ENCODE assay signal across 11 mouse cellular contexts in the genomic region with DNA sequence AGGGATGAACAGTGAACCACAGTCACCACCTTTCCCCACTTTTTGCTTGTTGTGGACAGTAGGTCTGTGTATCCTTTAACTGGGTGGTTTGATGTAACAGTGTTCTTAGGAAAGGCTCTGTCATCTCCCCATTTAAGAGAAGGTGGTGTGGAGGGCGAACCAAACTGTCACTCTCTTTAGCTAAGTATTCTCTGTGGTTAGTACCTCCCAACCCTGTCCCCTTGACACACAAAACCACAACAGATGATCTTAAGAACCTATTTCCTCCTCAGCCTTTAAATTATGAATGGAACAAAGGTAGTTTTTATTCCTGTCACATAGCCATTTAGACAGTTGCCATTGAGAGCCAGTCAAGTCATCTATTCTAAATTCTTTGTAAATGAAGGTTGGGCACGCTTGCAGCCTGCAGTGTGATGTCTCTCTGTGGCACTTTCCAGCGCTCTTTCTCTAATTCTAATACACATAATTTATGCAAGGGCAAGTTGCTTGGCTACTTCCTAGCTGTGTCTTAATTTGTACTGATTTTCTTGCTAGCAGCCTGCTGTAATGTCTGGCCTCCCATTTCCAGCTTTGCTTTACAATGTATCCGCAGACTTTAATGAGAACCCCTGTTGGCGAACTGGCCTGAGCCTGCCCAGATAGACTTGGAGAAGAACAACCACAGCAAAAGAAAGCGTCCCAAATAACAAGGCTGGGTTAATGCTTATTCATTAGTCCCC. TPM values are rescaled to one million over a fixed set of nuclear protein-coding genes. Genes with fewer than 3 reads are reported as not detected.
DNase-seq lines count a peak whose midpoint lies in the region; ATAC-seq and TF ChIP-seq lines count a peak whose summit lies in the region.
"Had no signal": no experiment of that assay in that cellular context is flagged by ENCODE, and none has a peak within 500 bp of the region (broad histone marks: within the 10 kb centered on the region; RNA-seq: fewer than 3 reads in every experiment).

No protein-coding gene starts in this region.

- no peak overlapping the region for H3K9ac ChIP-seq in intestine, postnatal 0 days (ENCODE audit: low read depth, low read length)
- H3K9ac ChIP-seq in intestine, embryonic 16.5 days (ENCODE audit: low read depth, low read length): no peak overlapping the region
- no peak overlapping the region for H3K9ac ChIP-seq in midbrain, embryonic 14.5 days (replicated peaks; ENCODE audit: low read length)
- no peak overlapping the region for H3K9ac ChIP-seq in heart, embryonic 11.5 days (ENCODE audit: low read depth, low read length)
- H3K9ac ChIP-seq: liver, embryonic 12.5 days had no signal

- H3K4me2 ChIP-seq in intestine, postnatal 0 days (replicated peaks; ENCODE audit: low read depth): no peak overlapping the region
- H3K4me2 ChIP-seq in intestine, embryonic 16.5 days (ENCODE audit: low read depth, low read length): no peak overlapping the region
- H3K4me2 ChIP-seq in midbrain, embryonic 14.5 days (ENCODE audit: low read length): no peak overlapping the region
- H3K4me2 ChIP-seq in heart, embryonic 11.5 days: no peak overlapping the region

- peak overlapping the region; percentile 36; the same call in 1 of the 2 replicates for H3K27ac ChIP-seq in intestine, postnatal 0 days (ENCODE audit: low read depth, low read length)
- H3K27ac ChIP-seq in intestine, embryonic 16.5 days (ENCODE audit: low read length): no peak overlapping the region
- H3K27ac ChIP-seq in midbrain, embryonic 14.5 days (replicated peaks; ENCODE audit: low read depth, low read length): no peak overlapping the region
- H3K27ac ChIP-seq in heart, embryonic 11.5 days (ENCODE audit: low read depth, low read length): no peak overlapping the region

- peak; percentile 42 for DNase-seq in midbrain, embryonic 14.5 days
- no peak for DNase-seq in adrenal gland, adult 8-10 months
- no peak for DNase-seq in thymus, postnatal 14 days
- DNase-seq: layer of hippocampus, postnatal 36 days; thymus, adult 2 months had no signal

- H3K36me3 ChIP-seq in intestine, postnatal 0 days (ENCODE audit: control insufficient read depth, insufficient read depth): no peaks in the 10 kb centered on the region
- no peaks in the 10 kb centered on the region for H3K36me3 ChIP-seq in intestine, embryonic 16.5 days (ENCODE audit: control insufficient read depth, insufficient read depth, low read length)
- no peaks in the 10 kb centered on the region for H3K36me3 ChIP-seq in midbrain, embryonic 14.5 days (ENCODE audit: control insufficient read depth, insufficient read depth, low read length)
- no peaks in the 10 kb centered on the region for H3K36me3 ChIP-seq in heart, embryonic 11.5 days (ENCODE audit: control insufficient read depth, insufficient read depth, low read length)
- H3K36me3 ChIP-seq: liver, embryonic 12.5 days had no signal

- ATAC-seq in intestine, postnatal 0 days: no peak
- no peak for ATAC-seq in intestine, embryonic 16.5 days
- peak; percentile 56 for ATAC-seq in activated CD4-positive, CD25-positive, alpha-beta regulatory T cell, adult 4 months
- ATAC-seq in hematopoietic stem cell, adult 5-6 weeks (replicated peaks in 1 of 2; ENCODE audit: insufficient read depth in 1 of 2, low FRiP score in 2 of 2, low TSS enrichment in 1 of 2, low read depth in 1 of 2, poor library complexity in 2 of 2, severe bottlenecking in 2 of 2): peak; percentile 34 to 38; a peak in 2 of 4 replicates
- ATAC-seq in midbrain, embryonic 14.5 days (ENCODE audit: low FRiP score, low TSS enrichment): no peak
- no peak for ATAC-seq in heart, embryonic 11.5 days (replicated peaks; ENCODE audit: insufficient number of reproducible peaks, low FRiP score, low TSS enrichment)
- ATAC-seq: liver, embryonic 12.5 days had no signal

- no peaks in the 10 kb centered on the region for H3K9me3 ChIP-seq in intestine, postnatal 0 days (ENCODE audit: control insufficient read depth)
- H3K9me3 ChIP-seq in intestine, embryonic 16.5 days (ENCODE audit: control insufficient read depth, low read length): no peaks in the 10 kb centered on the region
- H3K9me3 ChIP-seq in midbrain, embryonic 14.5 days (ENCODE audit: control insufficient read depth, low read length): no peaks in the 10 kb centered on the region
- no peaks in the 10 kb centered on the region for H3K9me3 ChIP-seq in heart, embryonic 11.5 days (replicated peaks; ENCODE audit: control insufficient read depth, low read length)
- H3K9me3 ChIP-seq: liver, embryonic 12.5 days had no signal

- no peak overlapping the region for H3K4me3 ChIP-seq in intestine, postnatal 0 days (ENCODE audit: low read depth, low read length)
- no peak overlapping the region for H3K4me3 ChIP-seq in intestine, embryonic 16.5 days (ENCODE audit: low read length)
- H3K4me3 ChIP-seq in midbrain, embryonic 14.5 days (replicated peaks; ENCODE audit: low read depth, low read length): no peak overlapping the region
- H3K4me3 ChIP-seq in heart, embryonic 11.5 days (ENCODE audit: low read depth, low read length): no peak overlapping the region
- H3K4me3 ChIP-seq: liver, embryonic 12.5 days had no signal

- no peak for TF ChIP-seq CTCF in intestine, postnatal 0 days (IDR thresholded peaks at IDR 0.05; ENCODE audit: low read depth)

- H3K27me3 ChIP-seq in intestine, postnatal 0 days (replicated peaks; ENCODE audit: control insufficient read depth, insufficient read depth, low read length): no peaks in the 10 kb centered on the region
- no peaks in the 10 kb centered on the region for H3K27me3 ChIP-seq in intestine, embryonic 16.5 days (replicated peaks; ENCODE audit: control insufficient read depth, insufficient read depth, low read length)
- no peaks in the 10 kb centered on the region for H3K27me3 ChIP-seq in midbrain, embryonic 14.5 days (ENCODE audit: control insufficient read depth, insufficient read depth, low read length)
- H3K27me3 ChIP-seq in heart, embryonic 11.5 days (ENCODE audit: control insufficient read depth, insufficient read depth, low read length): peaks cover 3% of the 10 kb centered on the region; the same call in 1 of the 2 replicates
- H3K27me3 ChIP-seq: liver, embryonic 12.5 days had no signal

- WGBS in intestine, postnatal 0 days: 81% methylated on average over 6 of the region's 6 CpGs
- 77% methylated on average over 6 of the region's 6 CpGs for WGBS in intestine, embryonic 16.5 days
- WGBS in midbrain, embryonic 14.5 days: 38% methylated on average over 6 of the region's 6 CpGs
- 85% methylated on average over 6 of the region's 6 CpGs for WGBS in heart, embryonic 11.5 days (ENCODE audit: insufficient replicate concordance)

- H3K4me1 ChIP-seq in intestine, postnatal 0 days (replicated peaks; ENCODE audit: control insufficient read depth, insufficient read depth, low read length): peaks cover 5% of the 10 kb centered on the region; the same call in 1 of the 2 replicates
- H3K4me1 ChIP-seq in intestine, embryonic 16.5 days (ENCODE audit: control insufficient read depth, insufficient read depth, low read length): peaks cover 21% of the 10 kb centered on the region
- H3K4me1 ChIP-seq in midbrain, embryonic 14.5 days (ENCODE audit: control insufficient read depth, insufficient read depth, low read length): peaks cover 16% of the 10 kb centered on the region
- peaks cover 11% of the 10 kb centered on the region for H3K4me1 ChIP-seq in heart, embryonic 11.5 days (ENCODE audit: control insufficient read depth, insufficient read depth, low read length)

RNA-seq across cellular contexts. Expression of gene Slc16a6, which starts 23.8 kb away (rescaled TPM):
- 129 and 143 TPM in 2 replicates for polyA plus RNA-seq in intestine, postnatal 0 days (2015; fragmentation: Nextera tagmentation; extraction: Ambion mirVana)
- 26.6 and 33.9 TPM in 2 replicates for polyA plus RNA-seq in intestine, embryonic 16.5 days (2015; fragmentation: Nextera tagmentation; extraction: Ambion mirVana)
- polyA plus RNA-seq in activated CD4-positive, CD25-positive, alpha-beta regulatory T cell, adult 4 months (2017; shearing (Covaris generic)): 10 to 100 TPM; 21.1 to 24.9 TPM
- 9.4 and 10.8 TPM in 2 replicates for total RNA-seq in hematopoietic stem cell, adult 5-6 weeks (2017)
- polyA plus RNA-seq in midbrain, embryonic 14.5 days (2014; fragmentation: Nextera tagmentation; extraction: Ambion mirVana): 2.8 and 3.1 TPM in 2 replicates
- 1 to 10 TPM in 2 of 4 experiments, under 1 TPM in 2; 0.41 to 3.0 (median 1.3) TPM for total RNA-seq in adrenal gland, adult 8-10 months (2022)
- 10.2 and 12.7 TPM in 2 replicates for polyA plus RNA-seq in heart, embryonic 11.5 days (2014; fragmentation: Nextera tagmentation; extraction: Ambion mirVana)

RNA-seq across cellular contexts. Expression of gene Arsg, which starts 24.0 kb away (rescaled TPM):
- 50.9 and 54.4 TPM in 2 replicates for polyA plus RNA-seq in intestine, postnatal 0 days (2015; fragmentation: Nextera tagmentation; extraction: Ambion mirVana)
- polyA plus RNA-seq in intestine, embryonic 16.5 days (2015; fragmentation: Nextera tagmentation; extraction: Ambion mirVana): 3.1 and 4.6 TPM in 2 replicates
- 1 to 10 TPM; 4.5 to 5.5 TPM for polyA plus RNA-seq in activated CD4-positive, CD25-positive, alpha-beta regulatory T cell, adult 4 months (2017; shearing (Covaris generic))
- total RNA-seq in hematopoietic stem cell, adult 5-6 weeks (2017): 1.2 and 4.4 TPM in 2 replicates
- polyA plus RNA-seq in midbrain, embryonic 14.5 days (2014; fragmentation: Nextera tagmentation; extraction: Ambion mirVana): 1.3 and 2.7 TPM in 2 replicates
- total RNA-seq in adrenal gland, adult 8-10 months (2022): 10 to 100 TPM in 2 of 4 experiments, 1 to 10 TPM in 2; 5.8 to 18.1 (median 11.7) TPM
- 4.2 and 5.1 TPM in 2 replicates for polyA plus RNA-seq in heart, embryonic 11.5 days (2014; fragmentation: Nextera tagmentation; extraction: Ambion mirVana)

Comparison
In these comparisons a context has a peak if more than half of its experiments do, and no peak if none do; other contexts are left out.
1. ATAC-seq: peak in activated CD4-positive, CD25-positive, alpha-beta regulatory T cell, adult 4 months (single experiment) and hematopoietic stem cell, adult 5-6 weeks (2 of 2); none in intestine, postnatal 0 days (single experiment), intestine, embryonic 16.5 days (single experiment), midbrain, embryonic 14.5 days (single experiment) and heart, embryonic 11.5 days (single experiment).